Mouse (Mus musculus): ENCODE measurements around the gene Olfr385. TPM values are rescaled to one million over a fixed set of nuclear protein-coding genes. Genes with fewer than 3 reads are reported as not detected.
"Not testable (repeated sequence)": the region's sequence is repeated elsewhere in the genome, so short reads cannot be mapped to it uniquely, and the experiment has no call there.

Olfr385 gene
- total RNA-seq (2022), result not detected

DNA sequence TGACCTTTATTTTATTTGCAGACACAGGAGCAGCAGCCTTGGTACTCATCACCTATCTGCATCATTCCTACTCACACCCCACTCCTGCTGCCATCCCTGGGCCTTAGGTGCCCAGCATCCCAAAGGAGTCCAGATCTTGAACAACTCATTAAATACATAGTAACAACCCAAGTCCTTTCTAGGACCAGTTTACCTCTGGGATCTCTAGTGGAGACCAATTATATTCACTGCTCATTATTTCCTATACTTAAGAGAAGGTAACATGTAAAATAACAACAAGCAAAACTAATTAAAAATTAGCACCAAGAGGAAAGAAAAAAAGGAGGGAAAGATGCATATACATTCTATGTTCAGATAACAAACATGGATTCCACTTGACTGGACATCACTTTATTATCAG is at the start of gene Olfr385:
TSS of gene Olfr385 (minus strand) at position 101 of the 400 bp plus-strand sequence.
- DNase-seq, result no peak

DNA sequence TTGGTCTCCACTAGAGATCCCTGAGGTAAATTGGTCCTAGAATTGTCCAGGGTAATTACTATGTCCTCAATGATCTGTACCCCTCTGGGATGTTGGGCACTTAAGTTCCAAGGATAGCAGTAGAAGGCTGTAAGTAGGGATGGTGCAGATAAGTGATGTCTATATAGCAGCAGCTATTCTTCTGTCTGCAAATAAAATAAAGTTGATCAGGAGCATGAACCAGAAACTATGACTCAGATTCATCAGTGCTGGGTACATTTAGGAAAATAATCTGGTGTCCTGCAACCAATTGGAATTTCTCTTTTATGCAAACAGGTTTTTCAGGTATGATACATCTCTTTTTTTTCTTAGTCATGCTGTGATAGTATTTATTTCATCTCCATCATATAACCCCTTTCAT is 5.5 kb upstream of the Olfr385 start, which contains the start of gene Olfr384:
TSS of gene Olfr384 (plus strand) at position 301 of the 400 bp plus-strand sequence.
- no peak for DNase-seq

DNA sequence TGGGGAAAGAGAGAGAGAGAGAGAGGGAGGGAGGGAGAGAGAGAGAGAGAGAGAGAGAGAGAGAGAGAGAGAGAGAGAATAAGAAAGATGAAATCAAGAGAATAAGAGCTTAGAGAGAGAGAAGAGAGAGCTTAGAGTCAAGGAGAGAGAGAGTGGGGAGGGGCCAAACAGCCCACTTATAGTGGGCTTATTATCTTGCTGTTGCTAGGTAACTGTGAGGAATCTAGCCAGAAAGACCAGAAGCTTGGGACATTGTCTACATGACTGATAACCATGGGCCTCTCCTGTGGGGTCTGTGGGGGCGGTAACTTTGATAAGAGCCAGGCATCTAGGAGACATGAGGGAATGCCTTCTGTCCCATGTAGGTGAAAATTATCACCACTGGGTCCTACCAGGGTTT is 9.6 kb downstream of the Olfr385 start:
- DNase-seq, result not testable (repeated sequence)

DNA sequence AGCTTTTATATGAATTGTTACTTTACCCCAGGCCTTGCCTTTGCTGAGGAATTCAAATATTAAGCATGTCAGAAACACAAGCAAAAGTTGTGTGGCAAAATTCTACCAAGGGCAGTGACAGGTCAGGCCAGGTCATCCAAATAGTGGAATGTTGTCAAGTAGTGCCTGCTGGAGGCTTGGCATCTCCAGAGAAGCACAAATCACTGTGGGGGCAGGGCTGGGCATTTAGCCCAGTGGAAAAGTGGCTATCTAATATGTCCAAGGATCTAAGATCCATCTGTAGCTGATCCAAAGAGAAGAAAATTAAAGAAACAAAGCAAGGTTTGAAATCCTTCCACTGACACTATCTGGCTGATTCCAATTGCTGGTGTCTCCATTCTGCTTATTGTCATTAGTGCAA is 12.9 kb downstream of the Olfr385 start:
- peak; percentile 25 for DNase-seq

Other genes starting within 250 kb of the Olfr385 start
- gene Olfr20, start 242.2 kb downstream of the Olfr385 start, total RNA-seq (2022), result not detected
- not detected for gene Olfr376, start 221.8 kb downstream of the Olfr385 start, total RNA-seq (2022)
- gene Olfr1, start 193.4 kb downstream of the Olfr385 start, total RNA-seq (2022), result not detected
- gene Olfr378, start 164.5 kb downstream of the Olfr385 start, total RNA-seq (2022), result not detected
- not detected for gene Olfr380, start 135.5 kb downstream of the Olfr385 start, total RNA-seq (2022)
- gene Olfr381, start 101.4 kb downstream of the Olfr385 start, total RNA-seq (2022), result not detected
- not detected for gene Olfr382, start 75.8 kb downstream of the Olfr385 start, total RNA-seq (2022)
- gene Olfr384, start 5.6 kb upstream of the Olfr385 start, total RNA-seq (2022), result under 1 TPM in 1 of 4 experiments, not detected in 3; 0.31 TPM
- not detected for gene Zfp735, start 95.8 kb upstream of the Olfr385 start, total RNA-seq (2022)
- gene Olfr389, start 187.7 kb upstream of the Olfr385 start, total RNA-seq (2022), result not detected
- not detected for gene Olfr390, start 190.0 kb upstream of the Olfr385 start, total RNA-seq (2022)
- not detected for gene Olfr391-ps, start 210.0 kb upstream of the Olfr385 start, total RNA-seq (2022)
- not detected for gene Olfr392, start 224.0 kb upstream of the Olfr385 start, total RNA-seq (2022)